Mouse (Mus musculus) CH12.LX (cell line): ENCODE results near the gene Atg2b. TPM values are rescaled to one million over a fixed set of nuclear protein-coding genes. Genes with fewer than 3 reads are reported as not detected.

ENCODE experiments used
- DNase-seq: peaks from one replicate; pipeline ENCODE4 v3.0.0-alpha.2; 2013; ENCODE audit errors: extremely low read depth
- H3K27ac ChIP-seq: 2 replicates; pipeline ENCODE4 v1.5.1; 2012; ENCODE audit warnings: low read depth, mild to moderate bottlenecking, control low read depth, moderate library complexity; ENCODE audit not compliant: insufficient read depth
- H3K27me3 ChIP-seq: replicated peaks from 2 replicates; pipeline ENCODE3; 2012; ENCODE audit warnings: inconsistent platforms
- H3K36me3 ChIP-seq, 2 experiments: replicated peaks in 1 of 2; 2 replicates each; pipeline versions ENCODE3 to v1.6.1; 2012; ENCODE audit warnings: inconsistent platforms in 1 of 2, low read length in 1 of 2, mild to moderate bottlenecking in 1 of 2, mixed read lengths in 1 of 2, moderate library complexity in 1 of 2; ENCODE audit not compliant: control insufficient read depth in 1 of 2, insufficient read depth in 1 of 2
- H3K4me1 ChIP-seq, 2 experiments: 2 replicates each; pipeline ENCODE4 v1.6.1; 2012; ENCODE audit warnings: inconsistent platforms in 1 of 2, moderate library complexity in 1 of 2; ENCODE audit not compliant: insufficient read depth in 2 of 2, control insufficient read depth in 1 of 2
- H3K4me2 ChIP-seq: 2 replicates; pipeline ENCODE4 v1.6.1; 2012; ENCODE audit warnings: low read depth, mild to moderate bottlenecking, control low read depth; ENCODE audit not compliant: poor library complexity, insufficient read depth, severe bottlenecking
- H3K4me3 ChIP-seq, 3 experiments: fragments of 150-350 bp in 1 of 3; sonication (generic) in 1 of 3; replicated peaks in 1 of 3; 2 replicates each; pipeline versions ENCODE3 to v1.5.1; 2011 to 2012; ENCODE audit warnings: low read depth in 2 of 3, low read length in 2 of 3, mild to moderate bottlenecking in 2 of 3, moderate library complexity in 2 of 3, control low read depth in 1 of 3, improper control_type of control experiment in 1 of 3, inconsistent platforms in 1 of 3, mixed read lengths in 1 of 3; ENCODE audit not compliant: poor library complexity in 1 of 3
- H3K79me2 ChIP-seq: replicated peaks from 2 replicates; pipeline ENCODE4 v1.6.1; 2012; ENCODE audit warnings: mild to moderate bottlenecking, moderate library complexity; ENCODE audit not compliant: control insufficient read depth, poor library complexity, insufficient read depth, severe bottlenecking; ENCODE audit errors: extremely low read depth
- H3K9ac ChIP-seq: 2 replicates; pipeline ENCODE4 v1.6.1; 2012; ENCODE audit warnings: low read depth, mild to moderate bottlenecking, control low read depth, moderate library complexity; ENCODE audit not compliant: insufficient read depth
- H3K9me3 ChIP-seq: replicated peaks from 2 replicates; pipeline ENCODE3; 2012; ENCODE audit warnings: low read length, inconsistent platforms, mixed read lengths
- CTCF ChIP-seq, 2 experiments: IDR thresholded peaks in 1 of 2; conservative IDR thresholded peaks in 1 of 2; 2 replicates each; pipeline ENCODE4 v1.5.1; 2011 to 2012; ENCODE audit warnings: low read depth in 2 of 2, low read length in 2 of 2, improper control_type of control experiment in 1 of 2, inconsistent platforms in 1 of 2, mild to moderate bottlenecking in 1 of 2, moderate library complexity in 1 of 2
- E2F4 ChIP-seq: IDR thresholded peaks from 2 replicates; pipeline ENCODE4 v1.6.1; 2011; ENCODE audit warnings: low read depth, low read length, improper control_type of control experiment; ENCODE audit not compliant: insufficient replicate concordance
- IRF4 ChIP-seq: IDR thresholded peaks from 2 replicates; pipeline ENCODE4 v1.6.1; 2014; ENCODE audit warnings: low read depth, mild to moderate bottlenecking, inconsistent platforms, low read length, improper control_type of control experiment
- JUN ChIP-seq: IDR thresholded peaks from 2 replicates; pipeline ENCODE4 v1.6.1; 2011; ENCODE audit warnings: low read depth, mild to moderate bottlenecking, low read length, improper control_type of control experiment, moderate library complexity; ENCODE audit not compliant: insufficient read depth
- JUND ChIP-seq: conservative IDR thresholded peaks from 2 replicates; pipeline ENCODE4 v1.6.1; 2011; ENCODE audit warnings: low read depth, low read length, improper control_type of control experiment
- MAFK ChIP-seq: IDR thresholded peaks from 2 replicates; pipeline ENCODE4 v1.6.1; 2011; ENCODE audit warnings: low read length, improper control_type of control experiment; ENCODE audit not compliant: insufficient replicate concordance
- MAZ ChIP-seq: IDR thresholded peaks from 2 replicates; pipeline ENCODE4 v1.6.1; 2012; ENCODE audit warnings: low read depth, mild to moderate bottlenecking, inconsistent platforms, low read length, improper control_type of control experiment, moderate library complexity
- MEF2A ChIP-seq: IDR thresholded peaks from 2 replicates; pipeline ENCODE4 v1.6.1; 2014; ENCODE audit warnings: low read depth, mild to moderate bottlenecking, inconsistent platforms, low read length, improper control_type of control experiment, borderline replicate concordance
- NELFE ChIP-seq: IDR thresholded peaks from 2 replicates; pipeline ENCODE4 v1.6.1; 2011; ENCODE audit warnings: low read depth, low read length, improper control_type of control experiment
- PAX5 ChIP-seq: IDR thresholded peaks from 2 replicates; pipeline ENCODE4 v1.6.1; 2012; ENCODE audit warnings: low read length, inconsistent platforms, mixed read lengths
- POLR2A ChIP-seq: IDR thresholded peaks from 2 replicates; pipeline ENCODE4 v1.6.1; 2011; ENCODE audit warnings: low read depth, mild to moderate bottlenecking, improper control_type of control experiment, low read length
- RAD21 ChIP-seq: IDR thresholded peaks from 2 replicates; pipeline ENCODE4 v1.6.1; 2011; ENCODE audit warnings: low read depth, mild to moderate bottlenecking, low read length, improper control_type of control experiment, moderate library complexity
- SMC3 ChIP-seq: IDR thresholded peaks from 2 replicates; pipeline ENCODE4 v1.6.1; 2011; ENCODE audit warnings: low read depth, low read length, improper control_type of control experiment
- TCF12 ChIP-seq: IDR thresholded peaks from 2 replicates; pipeline ENCODE4 v1.6.1; 2014; ENCODE audit warnings: low read depth, mild to moderate bottlenecking, inconsistent platforms, low read length, improper control_type of control experiment
- USF1 ChIP-seq: IDR thresholded peaks from 2 replicates; pipeline ENCODE4 v1.6.1; 2014; ENCODE audit warnings: low read depth, mild to moderate bottlenecking, inconsistent platforms, low read length, improper control_type of control experiment
- ZKSCAN1 ChIP-seq: IDR thresholded peaks from 2 replicates; pipeline ENCODE4 v1.6.1; 2012; ENCODE audit warnings: low read depth, inconsistent platforms, low read length, improper control_type of control experiment, borderline replicate concordance
- ZMIZ1 ChIP-seq: IDR thresholded peaks from 2 replicates; pipeline ENCODE4 v1.6.1; 2012; ENCODE audit warnings: low read depth, mild to moderate bottlenecking, inconsistent platforms, low read length, improper control_type of control experiment
- ZNF384 ChIP-seq: IDR thresholded peaks from 2 replicates; pipeline ENCODE4 v1.6.1; 2012; ENCODE audit warnings: low read depth, low read length, improper control_type of control experiment, inconsistent platforms
- dilution Hi-C: fragments of 300-500 bp; cut with MboI; formaldehyde crosslinking; loops from 2 replicates; pipeline ENCODE4 v1.14.3; 2020; ENCODE audit warnings: low sequenced_read_pairs; ENCODE audit not compliant: extremely low pct_unique_long_range_greater_than_20kb, extremely low pct_ligation_motif_present
- in situ Hi-C: fragments of 300-500 bp; cut with MboI; formaldehyde crosslinking; loops from 3 replicates; pipeline ENCODE4 v1.14.3; 2019; ENCODE audit warnings: low sequenced_read_pairs, low pct_ligation_motif_present, low pct_unique_long_range_greater_than_20kb, mixed read lengths
- polyA plus RNA-seq: library from polyadenylated mRNA; unstranded; fragments of >175 nt; gene quantifications from 2 replicates; pipeline ENCODE4 v1.2.1, GENCODE M21; 2012; ENCODE audit warnings: low read depth; ENCODE audit not compliant: insufficient read length
- total RNA-seq, 2 experiments: library from RNA; depleted of rRNA; stranded (reverse); fragments of 300-350 nt in 1 of 2; fragments of >200 nt in 1 of 2; gene quantifications; 2 replicates each; pipeline ENCODE4 v1.2.3; 2012 to 2014

Gene Atg2b
- total and polyA plus RNA-seq, 3 experiments = 26.9 to 28.5 (median 28.4) TPM

DNA sequence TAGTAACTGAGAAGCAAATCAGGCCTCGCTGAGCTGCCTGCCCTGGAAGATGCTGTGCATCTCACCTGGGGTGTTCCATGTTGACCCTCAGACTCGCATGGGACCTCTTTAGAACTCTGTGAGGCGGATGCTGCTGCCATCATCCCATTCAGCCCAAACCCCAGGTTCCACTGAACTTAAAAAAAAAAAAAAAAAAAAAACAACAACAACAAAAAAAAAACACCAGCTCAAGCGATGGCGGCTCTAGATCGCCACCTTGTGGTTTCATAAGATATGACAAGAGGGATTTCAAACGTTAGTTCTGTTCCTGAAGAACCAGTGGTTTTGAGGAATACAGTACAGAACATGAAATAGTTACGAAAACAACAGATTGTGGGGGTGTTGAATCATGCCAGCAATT, 43.0 kb upstream of the Atg2b start:
- Histone ChIP-seq H3K27ac (no peak overlapping the region), H3K9me3 (no peaks in the 10 kb centered on the region), H3K4me2 (no peak overlapping the region), H3K9ac (no peak overlapping the region), H3K4me1 (peaks cover 6 to 19% of the 10 kb centered on the region in 2 experiments; a peak in 3 of 4 replicates), H3K36me3 (no peaks in the 10 kb centered on the region), H3K4me3 (no peak overlapping the region), H3K27me3 (no peaks in the 10 kb centered on the region), H3K79me2 (no peaks in the 10 kb centered on the region)
- DNase-seq = peak; percentile 49
- TF ChIP-seq RAD21 (peak; percentile 27), E2F4 (no peak), PAX5 (no peak), USF1 (no peak), JUN (no peak), JUND (no peak), CTCF (conservative IDR thresholded peaks at IDR 0.05 in 1 of 2, IDR thresholded peaks at IDR 0.05 in 1 of 2; ENCODE audit: low read depth in 2 of 2, low read length in 2 of 2) (peak; percentile 38 to 58), ZNF384 (peak; percentile 94), ZKSCAN1 (no peak; the same call in 1 of the 2 replicates), MAFK (no peak), MEF2A (no peak), IRF4 (peak; percentile 81)
- in situ Hi-C loops = loop anchor here (10.0 kb wide), 1 partner anchor 233 kb away; no protein-coding TSS in a partner anchor
- dilution Hi-C loops = no loop called here

DNA sequence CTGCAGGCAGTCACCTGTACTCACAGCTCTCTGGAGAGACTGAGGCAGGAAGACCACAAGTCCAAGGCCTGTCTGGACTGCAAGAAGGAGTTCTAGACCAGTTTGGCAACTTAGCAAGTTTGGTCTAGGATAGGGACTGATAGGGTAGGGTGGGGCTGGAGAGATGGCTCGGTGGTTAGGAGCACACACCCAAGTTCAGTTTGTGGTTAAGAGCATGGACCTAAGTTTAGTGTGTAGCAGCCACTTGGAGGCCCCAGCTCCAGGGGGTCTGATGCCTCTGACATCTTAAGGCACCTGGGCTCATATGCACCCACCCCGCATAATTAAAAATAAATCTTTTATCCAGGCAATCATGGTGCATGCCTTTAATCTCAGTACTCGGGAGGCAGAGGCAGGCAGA, 42.3 kb upstream of the Atg2b start:
- dilution Hi-C loops = no loop called here
- H3K9ac ChIP-seq = no peak overlapping the region

DNA sequence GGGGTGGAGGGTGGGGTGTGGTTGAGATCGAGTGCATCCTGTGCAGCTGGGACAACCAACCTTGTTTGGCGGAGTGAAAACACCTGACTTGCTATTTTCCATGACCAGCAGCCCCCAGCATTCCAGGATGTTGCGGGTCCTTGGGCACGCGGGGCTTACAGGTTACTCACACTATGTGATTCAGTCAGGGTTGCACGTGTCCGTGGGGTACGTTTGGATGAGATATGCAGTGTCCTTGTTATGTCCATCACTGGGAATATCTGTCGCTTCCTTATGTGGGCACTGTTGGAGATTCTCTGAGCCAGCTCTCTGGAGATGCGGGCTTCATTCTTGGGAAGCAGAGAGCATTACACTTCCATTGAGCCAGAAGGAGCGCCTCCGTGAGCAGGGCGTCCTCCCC, 40.7 kb upstream of the Atg2b start:
- TF ChIP-seq MAZ (no peak), IRF4 (no peak), SMC3 (no peak), TCF12 (no peak)
- Histone ChIP-seq H3K4me2 (no peak overlapping the region), H3K4me3 (no peak overlapping the region), H3K9me3 (no peaks in the 10 kb centered on the region), H3K27ac (no peak overlapping the region), H3K79me2 (no peaks in the 10 kb centered on the region), H3K9ac (no peak overlapping the region), H3K27me3 (no peaks in the 10 kb centered on the region), H3K36me3 (no peaks in the 10 kb centered on the region), H3K4me1 (peaks cover 6 to 19% of the 10 kb centered on the region in 2 experiments; a peak in 3 of 4 replicates)
- dilution Hi-C loops (no loop called here), in situ Hi-C loops (loop anchor here (10.0 kb wide), 1 partner anchor 231 kb away; no protein-coding TSS in a partner anchor)
- no peak for DNase-seq

More for the DNA sequence above, 42.3 kb upstream of the Atg2b start:
- Histone ChIP-seq H3K27ac (no peak overlapping the region), H3K79me2 (no peaks in the 10 kb centered on the region)
- no peak for DNase-seq
- TF ChIP-seq ZMIZ1 = no peak
- no peak for TF ChIP-seq NELFE
- no peak for TF ChIP-seq PAX5
- no peak for TF ChIP-seq POLR2A
- TF ChIP-seq, all 38 proteins: peak for 0
- Histone ChIP-seq H3K36me3 (no peaks in the 10 kb centered on the region), H3K4me1 (peaks cover 6 to 23% of the 10 kb centered on the region in 2 experiments; a peak in 3 of 4 replicates), H3K9me3 (no peaks in the 10 kb centered on the region), H3K4me2 (no peak overlapping the region), H3K4me3 (no peak overlapping the region), H3K27me3 (no peaks in the 10 kb centered on the region)
- in situ Hi-C loops = loop anchor here (10.0 kb wide), 1 partner anchor 232 kb away; no protein-coding TSS in a partner anchor
